Mouse (Mus musculus) heart, adult 8-10 months (tissue): Measurements from ENCODE around the gene Limch1. TPM values are rescaled to one million over a fixed set of nuclear protein-coding genes. Genes with fewer than 3 reads are reported as not detected.

Experiments used
- DNase-seq: peaks from one replicate; pipeline ENCODE4 v3.0.0; 2022; ENCODE audit warnings: low spot score
- total RNA-seq, 4 experiments: library from RNA; stranded (reverse); gene quantifications; 2 replicates each; pipeline ENCODE4 v1.2.4; 2022

Limch1 gene
- total RNA-seq, 4 experiments from 2014 or later = 278 to 326 (median 303) TPM

DNA sequence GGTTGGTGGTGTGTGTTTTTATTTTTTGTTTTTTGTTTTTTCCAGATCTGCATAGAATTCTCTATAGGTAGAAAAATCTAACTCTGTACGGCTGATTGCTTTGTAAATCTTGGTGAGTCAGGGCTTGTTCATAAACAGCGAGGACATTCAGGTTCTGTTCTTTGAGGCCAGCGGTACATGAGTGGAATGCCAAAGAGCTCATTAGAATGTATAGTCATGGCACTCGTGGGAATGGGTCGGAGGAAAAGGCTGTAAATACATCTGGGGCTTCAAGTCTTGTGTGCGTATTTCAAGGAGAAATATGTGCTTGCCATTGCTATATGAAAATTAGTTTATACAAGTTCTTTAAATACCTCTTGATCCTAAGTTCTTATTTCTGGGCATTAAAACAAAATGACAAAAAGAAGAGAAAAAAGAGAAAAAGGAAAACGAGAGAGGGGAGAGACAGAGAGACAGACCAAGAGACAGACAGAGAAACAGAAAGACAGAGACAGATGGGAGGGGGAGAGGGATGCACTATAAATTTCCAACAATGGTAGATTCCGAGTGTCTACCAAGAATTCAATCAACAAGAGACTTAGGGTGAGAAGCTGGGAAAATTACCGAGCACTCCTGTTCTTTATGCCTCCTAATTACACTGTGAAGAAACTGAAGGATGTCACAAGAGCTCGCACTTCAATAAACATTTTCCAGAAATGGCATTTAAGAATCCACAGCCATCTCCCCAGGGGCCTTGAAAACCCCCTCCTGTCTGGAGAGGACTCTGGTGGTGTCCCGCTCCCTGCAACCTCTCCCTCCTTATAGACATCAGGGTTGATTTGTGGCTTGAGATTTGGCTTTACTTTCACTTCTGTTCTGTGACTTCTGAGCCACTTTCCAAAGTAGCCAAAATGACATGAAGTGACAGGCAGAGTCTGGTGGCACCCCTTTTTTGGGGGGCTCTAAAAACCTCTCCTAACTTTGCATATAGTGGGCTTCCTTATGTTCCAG, 173.0 kb downstream of the Limch1 start:
- no peak for DNase-seq

DNA sequence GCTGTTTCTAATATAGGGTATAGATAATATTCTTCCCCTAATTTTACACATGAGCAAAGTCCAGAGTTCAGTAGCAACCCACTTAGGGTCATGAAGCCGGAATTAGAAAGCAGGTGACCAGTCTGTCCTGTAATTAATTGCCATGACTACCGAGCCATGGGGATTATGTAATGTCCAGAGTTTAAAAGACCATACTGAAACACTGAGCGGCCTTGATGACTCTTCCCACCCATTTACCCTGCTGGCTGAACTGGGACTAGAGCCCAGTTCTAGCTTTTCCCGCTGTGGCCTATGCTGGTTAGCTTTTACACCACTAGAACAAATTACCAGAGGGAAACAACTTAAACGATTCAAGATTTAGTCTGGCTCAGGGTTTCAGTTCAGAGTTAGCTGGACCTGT, 177.0 kb downstream of the Limch1 start:
- DNase-seq = no peak

DNA sequence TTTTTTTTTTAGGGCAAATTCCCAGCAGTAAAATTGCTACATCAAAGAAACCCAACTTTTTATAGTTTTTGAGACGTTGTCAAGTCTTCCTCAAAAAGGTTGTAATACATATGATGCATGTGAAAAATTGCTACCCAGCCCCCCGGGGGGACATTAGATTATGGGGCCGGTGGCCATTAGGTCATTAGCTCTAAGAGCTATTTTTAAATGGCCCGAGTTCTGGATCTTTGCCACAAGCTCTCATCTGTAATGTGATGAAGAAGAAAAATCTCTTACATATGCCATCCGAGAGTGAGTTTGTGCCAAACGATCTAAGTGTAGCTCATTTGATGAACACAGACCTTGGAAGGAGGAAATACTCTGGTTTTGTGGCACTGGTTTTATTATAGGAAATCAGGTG, 183.7 kb downstream of the Limch1 start:
- no peak for DNase-seq

DNA sequence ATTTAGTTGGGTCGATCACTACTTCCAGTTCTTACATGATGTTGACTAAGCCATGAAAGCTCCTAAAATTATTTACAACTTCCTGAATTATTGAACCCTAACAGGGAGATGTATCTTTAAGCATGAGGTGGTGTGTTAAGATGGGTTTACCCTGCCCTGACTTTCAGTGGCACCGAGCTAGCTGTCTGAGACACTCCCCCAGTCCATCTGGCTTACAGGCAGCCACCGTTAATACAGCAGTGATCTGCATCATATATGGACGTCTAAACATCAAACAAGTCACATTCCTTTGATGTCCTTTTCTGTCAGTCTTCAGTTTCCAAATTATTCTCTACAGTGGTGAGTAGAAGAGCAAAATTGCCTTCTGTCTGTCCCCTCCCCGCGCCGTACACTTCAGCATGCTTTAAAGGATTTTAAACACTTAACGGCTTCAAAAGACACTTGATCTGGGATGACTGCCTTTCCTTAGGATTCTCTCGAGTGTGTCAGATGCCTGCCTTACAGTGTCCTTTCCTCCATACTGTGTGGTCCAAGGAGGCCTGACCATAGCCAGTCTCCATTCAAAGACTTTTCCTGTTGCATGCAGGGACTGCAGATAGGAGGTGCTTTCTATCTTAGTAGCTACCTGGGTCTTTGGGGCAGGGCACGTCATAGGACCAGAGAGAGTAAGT, 187.6 kb downstream of the Limch1 start:
- DNase-seq = no peak

DNA sequence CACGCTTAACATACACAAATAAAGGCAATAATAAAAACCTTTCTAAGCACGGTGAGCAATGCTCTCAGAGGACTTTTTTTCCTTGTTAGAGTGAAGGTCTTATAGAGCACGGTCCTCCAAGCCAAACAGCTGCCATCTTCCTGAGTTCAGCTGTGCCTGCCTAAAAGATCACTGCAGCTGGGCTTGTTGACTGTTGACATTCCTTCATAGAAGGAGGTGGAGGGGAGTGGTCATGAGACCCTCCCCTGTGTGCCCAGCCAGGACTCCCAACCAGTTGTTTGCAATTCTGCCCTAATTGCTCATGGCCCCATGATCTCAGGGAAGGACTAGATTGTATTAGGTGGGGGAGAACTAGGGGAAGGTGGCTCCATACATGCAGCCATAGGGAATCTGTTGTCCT, 189.0 kb downstream of the Limch1 start:
- DNase-seq = no peak

DNA sequence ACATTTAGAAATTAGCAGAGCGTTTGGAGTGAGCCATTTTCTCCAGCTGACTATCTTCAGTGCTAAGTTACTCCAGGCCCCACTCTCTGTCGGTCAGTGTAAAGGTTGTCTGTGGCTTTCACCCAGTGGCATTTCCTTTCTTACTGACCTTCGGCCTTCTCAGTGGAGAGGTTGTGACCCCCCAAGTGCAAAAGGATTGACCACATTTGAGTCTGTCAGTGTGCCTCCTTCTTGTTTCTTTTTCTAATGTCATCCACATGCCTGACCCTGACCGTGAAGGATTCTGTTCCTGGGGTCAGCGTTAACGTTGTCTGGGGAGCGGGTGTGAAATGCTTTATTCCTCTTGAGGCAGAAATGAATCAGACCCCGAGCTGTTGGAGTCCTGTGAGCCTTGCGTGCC, 191.7 kb downstream of the Limch1 start:
- DNase-seq = no peak

DNA sequence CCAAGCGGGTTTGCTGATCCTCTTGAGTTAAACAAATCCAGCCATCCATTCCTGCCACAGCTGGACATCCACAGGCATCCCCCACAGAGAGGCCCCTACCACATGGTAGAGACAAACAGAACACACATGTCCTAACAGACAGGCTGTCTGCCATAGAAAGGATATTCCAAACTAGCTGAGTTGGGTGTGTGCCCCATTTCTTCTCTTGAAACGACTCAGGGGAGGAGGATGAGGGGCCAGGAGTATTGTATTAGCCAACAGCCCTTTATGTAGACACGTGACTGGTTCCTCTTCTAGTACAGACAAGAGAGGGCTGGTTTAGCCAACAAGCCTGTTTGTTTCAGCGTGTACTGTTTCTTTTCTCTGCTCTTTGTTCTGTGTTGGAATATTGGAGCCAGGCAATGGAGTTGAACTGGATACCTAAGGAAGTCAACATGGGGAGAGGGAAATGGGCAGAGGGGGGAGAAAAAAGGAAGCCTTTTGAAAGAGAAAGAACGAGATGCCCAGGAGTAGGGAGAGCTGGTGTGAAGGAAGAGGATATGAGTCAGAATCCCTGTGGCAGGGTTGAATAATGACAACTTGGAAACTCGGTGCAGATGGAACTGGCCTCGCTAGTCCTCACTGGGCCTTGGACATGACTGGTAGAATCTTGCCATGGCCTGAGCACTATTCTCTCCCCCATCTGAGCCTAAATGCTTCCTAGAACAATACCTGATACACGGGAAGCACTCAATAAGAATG, 196.3 kb downstream of the Limch1 start:
- no peak for DNase-seq

DNA sequence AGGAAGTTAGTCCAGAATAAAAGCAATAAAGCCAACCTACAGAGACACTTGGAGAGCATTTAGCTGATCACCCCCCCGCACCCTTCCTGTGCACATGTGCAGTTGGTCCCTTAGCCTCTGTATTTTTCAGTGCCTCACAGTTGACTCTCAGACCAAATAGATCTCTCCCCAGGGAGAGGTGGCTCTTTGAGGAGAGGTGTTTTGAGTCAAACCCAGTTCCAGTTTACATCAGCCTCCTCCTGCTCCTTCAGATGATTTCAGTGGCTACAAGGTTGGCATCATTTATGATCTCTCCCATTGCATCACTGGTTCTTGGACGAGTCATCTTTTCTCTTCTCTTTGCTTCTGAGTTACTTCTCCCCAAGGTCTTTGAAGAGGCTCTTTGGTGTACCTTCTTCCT, 197.3 kb downstream of the Limch1 start:
- DNase-seq = no peak

DNA sequence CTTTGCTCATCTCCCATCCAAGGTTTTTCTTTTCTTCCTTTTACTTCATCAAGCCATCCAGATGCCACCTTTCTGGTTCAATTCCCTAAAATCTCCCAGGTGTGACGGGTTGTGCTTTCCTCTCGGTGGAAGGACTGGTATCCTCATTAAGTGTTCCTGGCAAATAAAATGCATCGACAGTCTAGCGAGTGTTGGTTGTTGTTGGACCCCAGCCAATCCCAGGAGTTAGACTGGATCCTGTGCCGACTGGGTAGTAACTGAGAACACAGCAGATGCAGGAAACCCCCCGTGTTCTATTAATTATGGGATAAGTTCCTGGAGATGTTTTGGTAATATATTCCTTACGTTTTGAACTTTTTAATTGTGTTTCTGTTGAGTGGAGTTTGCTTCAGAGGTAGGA, 197.9 kb downstream of the Limch1 start:
- DNase-seq = peak; percentile 57

DNA sequence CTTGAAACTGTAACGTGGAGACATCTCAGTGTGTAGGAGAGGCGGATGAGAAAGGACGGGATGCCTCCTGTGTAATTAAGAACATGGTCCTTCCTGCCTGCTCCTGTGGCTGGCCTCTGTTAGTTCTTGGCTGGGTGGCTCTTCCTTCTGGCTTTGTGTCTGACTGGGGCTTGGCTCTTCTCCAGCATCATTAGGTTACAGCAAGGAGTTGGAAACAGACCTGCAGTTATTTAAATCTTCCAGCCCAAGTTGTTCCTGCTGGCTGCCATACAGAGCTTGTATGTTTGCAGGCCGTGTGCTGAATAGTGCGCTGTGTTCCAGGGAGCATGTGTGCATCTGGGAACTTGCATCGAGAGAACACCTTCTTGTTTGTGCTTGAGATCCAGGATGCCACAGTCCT, 202.3 kb downstream of the Limch1 start:
- peak; percentile 73 for DNase-seq

DNA sequence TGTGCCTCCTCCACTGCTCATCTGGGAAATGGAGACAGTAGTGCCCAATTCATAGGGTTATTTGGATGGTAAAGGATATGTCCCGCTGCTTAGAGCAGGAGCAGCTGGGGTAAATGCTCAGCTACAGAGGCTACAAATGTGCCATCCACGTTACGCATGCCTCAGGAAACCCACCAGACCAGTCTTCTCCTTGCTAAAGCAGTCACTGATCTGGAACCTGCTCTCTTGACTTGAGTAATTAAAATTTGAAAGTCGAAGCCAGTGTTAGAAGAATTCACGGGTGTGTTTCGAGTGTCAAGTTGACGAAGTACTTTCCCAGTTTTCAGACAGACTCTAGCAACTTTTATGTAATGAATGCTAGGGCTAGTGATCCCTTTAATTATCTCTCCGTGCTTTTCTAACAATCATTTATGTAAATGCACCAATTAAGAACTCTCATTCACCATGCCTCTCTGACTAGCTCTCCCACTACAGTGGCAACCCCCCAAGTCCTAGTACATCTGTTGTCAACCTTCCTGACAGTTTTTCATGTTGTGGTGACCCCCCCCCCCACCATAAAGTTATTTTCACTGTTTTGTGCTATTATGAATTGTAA, 203.6 kb downstream of the Limch1 start:
- no peak for DNase-seq

DNA sequence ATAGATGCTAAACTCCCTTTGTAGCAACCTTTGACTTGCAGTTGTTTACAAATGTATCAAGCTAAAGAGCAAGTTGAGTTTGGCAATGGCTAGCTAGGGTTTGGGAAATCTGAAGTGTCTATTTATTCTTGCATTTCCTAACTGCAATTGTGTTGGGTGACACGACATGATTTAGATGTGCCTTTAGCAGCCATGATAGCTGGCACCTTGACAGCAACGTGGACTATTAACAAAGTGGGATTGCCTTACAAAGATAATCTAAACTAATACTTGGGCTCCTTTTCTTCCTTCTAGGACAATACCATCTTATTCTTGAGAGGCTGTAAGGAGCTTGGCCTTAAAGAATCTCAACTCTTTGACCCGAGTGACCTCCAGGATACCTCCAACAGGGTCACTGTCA, 207.7 kb downstream of the Limch1 start:
- no peak for DNase-seq

DNA sequence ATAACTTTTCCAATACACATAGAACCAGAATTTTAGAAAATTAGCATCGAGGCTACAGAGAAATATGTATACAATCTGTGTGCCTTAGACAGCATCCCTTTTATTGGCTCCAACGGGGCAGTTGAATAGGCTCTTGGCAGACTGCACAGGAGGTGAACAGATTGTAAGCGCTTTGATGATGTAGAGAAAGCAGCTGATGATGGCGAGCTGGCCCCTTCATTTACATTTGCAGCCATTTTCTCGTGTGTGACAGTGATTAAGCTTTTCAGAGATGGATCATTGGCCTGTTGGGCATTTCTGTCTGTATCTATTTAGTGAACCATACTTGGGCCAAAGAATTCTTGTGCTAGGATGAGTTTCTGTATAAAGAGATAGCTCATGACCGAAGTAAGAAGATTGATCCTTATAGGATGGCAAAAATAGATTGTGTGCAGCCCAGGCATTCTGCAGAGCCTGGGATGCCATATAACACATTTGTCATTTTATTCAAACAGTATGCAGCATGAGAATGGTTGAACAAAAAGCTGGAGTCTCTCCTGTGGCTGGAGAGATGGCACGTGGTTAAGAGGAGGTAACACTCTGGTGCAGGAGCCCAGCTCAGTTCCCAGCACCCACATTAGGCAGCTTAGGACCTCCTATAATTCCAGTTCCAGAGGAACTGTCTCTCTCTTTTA, 208.5 kb downstream of the Limch1 start:
- DNase-seq = no peak

DNA sequence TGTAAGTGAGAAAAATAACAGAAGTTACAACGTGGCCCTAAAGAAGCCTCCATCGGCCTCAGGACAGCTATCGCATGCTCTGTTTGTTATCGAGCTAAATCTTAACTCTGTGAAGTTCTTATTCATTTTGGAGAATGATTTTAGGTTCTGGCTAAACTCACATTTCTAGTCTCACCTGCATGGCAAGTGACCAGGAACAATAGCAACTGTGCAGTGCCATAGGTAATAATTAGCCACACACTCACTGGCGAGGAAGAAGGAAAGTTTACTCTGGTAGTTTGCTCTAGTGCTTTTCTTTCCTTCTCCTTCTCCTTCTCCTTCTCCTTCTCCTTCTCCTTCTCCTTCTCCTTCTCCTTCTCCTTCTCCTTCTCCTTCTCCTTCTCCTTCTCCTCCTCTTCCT, 209.6 kb downstream of the Limch1 start:
- DNase-seq = no peak

DNA sequence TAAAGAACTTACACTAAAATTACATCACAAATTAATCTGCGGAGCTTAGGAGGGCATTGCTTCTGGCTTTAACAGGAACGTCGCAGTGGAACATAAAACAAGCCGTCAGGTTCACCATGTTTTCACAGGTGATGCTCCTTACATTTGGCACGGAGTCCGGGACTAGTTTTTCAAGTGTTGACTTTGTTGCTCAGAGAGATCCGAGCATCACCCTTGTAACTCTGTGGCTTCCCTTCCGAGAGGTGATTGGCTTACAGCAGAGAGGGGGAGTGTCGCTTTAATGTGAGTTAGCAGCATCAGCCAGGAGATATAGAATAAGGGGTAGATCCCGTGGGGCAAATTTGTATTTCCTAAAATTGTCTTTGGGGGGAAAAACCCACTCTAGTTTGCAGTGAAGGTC, 212.0 kb downstream of the Limch1 start:
- no peak for DNase-seq

DNA sequence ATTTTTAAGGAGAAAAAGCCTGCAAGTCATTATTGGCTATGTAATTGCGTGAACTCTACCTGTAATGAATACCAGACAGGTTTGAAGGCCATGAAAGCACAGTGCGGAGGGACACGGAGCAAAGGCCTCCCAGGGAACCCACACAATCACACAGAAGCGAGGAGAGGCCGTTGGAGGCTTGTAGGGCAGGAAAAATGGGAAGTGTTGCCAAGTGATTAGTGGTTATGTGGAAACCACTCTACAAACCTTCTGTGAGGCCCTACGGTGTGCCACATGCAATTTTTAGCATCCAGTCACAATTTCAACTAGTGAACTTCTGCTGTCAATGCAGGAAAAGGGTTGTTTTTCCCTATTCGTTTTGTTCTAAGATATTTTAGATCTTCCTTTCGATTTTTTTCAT, 212.5 kb downstream of the Limch1 start:
- DNase-seq = no peak

DNA sequence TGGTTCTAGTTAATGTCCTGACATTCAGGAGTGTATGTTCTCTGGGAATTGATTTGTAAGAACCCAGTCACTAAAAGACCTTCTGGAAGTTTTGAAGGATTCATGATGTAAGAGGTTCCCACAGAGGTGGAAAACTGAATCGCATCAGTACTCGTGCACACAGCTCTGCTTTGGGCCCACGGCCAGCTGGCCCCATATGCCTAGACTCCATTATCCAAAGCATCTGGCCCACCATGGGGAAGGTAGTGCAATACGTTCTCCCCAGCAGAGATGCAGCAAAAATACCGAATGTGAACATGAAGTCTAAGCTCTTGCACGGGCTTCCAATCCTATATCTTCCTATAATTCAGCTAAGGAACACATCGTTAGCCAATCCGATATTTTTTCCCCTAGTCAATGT, 214.3 kb downstream of the Limch1 start:
- no peak for DNase-seq

DNA sequence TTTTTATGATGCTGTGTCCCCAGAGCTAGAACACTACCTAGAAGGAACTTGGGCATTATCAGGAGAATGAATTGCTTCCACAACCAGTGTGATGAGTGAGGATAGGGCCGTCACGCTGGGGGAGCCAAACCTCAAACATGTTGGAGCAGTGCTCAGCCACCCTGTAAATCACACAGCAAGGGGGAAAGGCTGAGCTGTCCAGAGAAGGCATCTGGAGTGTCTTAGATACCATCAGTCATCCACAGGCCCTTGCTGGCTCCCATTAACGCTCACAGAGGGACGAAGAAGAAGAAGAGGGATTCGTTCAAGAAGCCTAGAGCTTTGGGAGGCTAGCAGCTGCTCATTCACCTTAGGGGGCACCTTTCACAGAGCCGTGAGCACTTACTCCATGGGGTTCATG, 219.8 kb downstream of the Limch1 start:
- DNase-seq = no peak

DNA sequence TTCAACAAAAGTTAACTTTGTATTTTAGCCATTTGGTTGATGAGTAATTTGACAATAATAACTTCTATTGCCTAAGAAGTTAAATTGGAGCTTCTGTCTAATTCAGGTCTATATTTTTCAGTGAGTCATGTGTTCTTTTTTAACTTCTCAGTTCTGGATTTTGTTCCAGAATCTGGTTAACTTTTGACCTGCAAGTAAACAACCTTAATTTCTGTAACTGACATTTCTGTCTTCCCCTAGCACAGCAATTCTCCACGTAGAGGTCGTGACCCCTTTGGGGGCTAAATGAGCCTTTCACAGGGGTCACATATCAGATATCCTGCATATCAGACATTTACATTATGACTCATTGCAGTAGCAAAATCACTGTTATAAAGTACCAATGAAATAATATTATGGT, 221.5 kb downstream of the Limch1 start:
- DNase-seq = no peak

DNA sequence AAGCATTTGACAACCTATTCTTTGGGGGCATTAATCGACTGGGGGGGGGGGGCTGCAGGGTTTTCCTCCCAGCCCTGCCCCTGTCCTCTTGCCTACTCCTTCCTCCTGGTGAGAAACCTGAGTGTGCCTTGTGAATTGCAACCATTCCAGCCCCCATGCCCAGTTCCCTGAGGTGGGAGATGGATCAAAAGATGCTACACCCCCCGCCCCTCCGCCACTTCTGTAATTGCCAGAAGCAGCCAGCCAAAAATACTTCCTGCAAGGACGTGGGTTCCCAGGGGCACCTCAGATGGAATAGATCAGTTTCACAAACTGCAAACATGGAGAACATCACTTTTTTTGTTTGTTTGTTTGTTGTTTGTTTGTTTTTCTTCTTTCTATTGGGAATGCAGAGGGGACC, 222.0 kb downstream of the Limch1 start:
- DNase-seq = no peak

DNA sequence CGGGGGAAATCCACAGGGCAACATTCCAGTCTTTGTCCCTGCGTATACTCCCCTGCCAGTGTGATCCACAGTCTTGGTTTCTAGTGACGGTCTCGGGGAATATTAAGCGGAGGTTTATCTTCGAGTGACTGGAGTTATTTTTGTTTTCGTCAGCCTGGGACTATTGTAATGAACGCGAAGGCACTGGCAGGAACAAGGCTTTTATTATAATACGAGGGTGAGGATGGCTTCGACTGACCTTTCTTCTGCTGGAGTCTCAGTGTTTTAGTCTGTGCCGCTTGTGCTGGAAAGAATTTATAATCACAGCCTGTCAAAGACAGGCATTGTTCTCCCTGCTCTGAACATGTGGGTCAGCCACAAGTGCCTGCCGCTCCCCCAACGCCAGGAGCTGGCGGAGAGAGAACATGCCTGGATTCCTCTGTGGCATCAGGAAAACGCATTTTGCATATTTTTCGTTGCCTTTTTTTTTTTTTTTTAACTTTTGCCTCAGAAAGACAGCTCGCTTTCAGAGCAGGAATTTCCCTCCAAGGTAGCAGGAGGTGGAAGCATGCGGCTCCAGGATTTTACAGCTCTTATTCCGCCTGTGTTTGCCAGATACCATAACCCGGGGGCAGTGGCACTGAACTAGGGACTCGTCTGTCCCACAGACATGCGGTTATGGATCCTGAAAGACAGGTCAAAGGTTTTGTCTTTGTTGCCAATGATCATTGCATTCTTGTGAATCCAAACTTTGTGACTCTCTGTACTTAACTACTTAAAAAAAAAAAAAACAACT, 222.6 kb downstream of the Limch1 start:
- DNase-seq = peak; percentile 26
